Mouse (Mus musculus): ENCODE results near the gene St3gal6. TPM values are rescaled to one million over a fixed set of nuclear protein-coding genes. Genes with fewer than 3 reads are reported as not detected.
A peak's percentile ranks its signal among the peaks of the same experiment; 100 is the strongest.
"Not testable (repeated sequence)": the region's sequence is repeated elsewhere in the genome, so short reads cannot be mapped to it uniquely, and the experiment has no call there.

Gene St3gal6
- total and polyA plus RNA-seq, 3 experiments: 167 to 420 (median 240) TPM

- peaks cover 13 to 42% of the 10 kb centered on the region in 2 experiments for H3K4me1 ChIP-seq (ENCODE audit: control insufficient read depth in 1 of 2, insufficient read depth in 2 of 2)
- in situ Hi-C loops (cut with MboI; ENCODE audit: low pct_ligation_motif_present, low pct_unique_long_range_greater_than_20kb, low sequenced_read_pairs) (loop anchor here (5.0 kb wide), 1 partner anchor 160 kb away; no protein-coding TSS in a partner anchor), dilution Hi-C loops (cut with MboI; ENCODE audit: extremely low pct_ligation_motif_present, extremely low pct_unique_long_range_greater_than_20kb, low sequenced_read_pairs) (no loop called here)
- H3K36me3 ChIP-seq (replicated peaks in 1 of 2; ENCODE audit: control insufficient read depth in 1 of 2, insufficient read depth in 1 of 2, low read length in 1 of 2): peaks cover 13 to 37% of the 10 kb centered on the region in 2 experiments
- H3K79me2 ChIP-seq (replicated peaks; ENCODE audit: control insufficient read depth, extremely low read depth, insufficient read depth, poor library complexity, severe bottlenecking): no peaks in the 10 kb centered on the region
- H3K4me2 ChIP-seq (ENCODE audit: insufficient read depth, low read depth, poor library complexity, severe bottlenecking): no peak overlapping the region
- DNase-seq (ENCODE audit: extremely low read depth): no peak
- H3K9ac ChIP-seq (ENCODE audit: insufficient read depth, low read depth): no peak overlapping the region
- TF ChIP-seq EP300 (IDR thresholded peaks at IDR 0.05; ENCODE audit: low read length) (no peak), CTCF (conservative IDR thresholded peaks at IDR 0.05 in 1 of 2, IDR thresholded peaks at IDR 0.05 in 1 of 2; ENCODE audit: low read depth in 2 of 2, low read length in 2 of 2) (peak; percentile 48 to 79), RCOR1 (conservative IDR thresholded peaks at IDR 0.05; ENCODE audit: low read depth, low read length) (no peak), ELF1 (IDR thresholded peaks at IDR 0.05; ENCODE audit: low read depth, low read length) (no peak), ZNF384 (IDR thresholded peaks at IDR 0.05; ENCODE audit: low read depth, low read length) (peak; percentile 64), MAFK (IDR thresholded peaks at IDR 0.05; ENCODE audit: insufficient replicate concordance, low read length) (no peak), NELFE (IDR thresholded peaks at IDR 0.05; ENCODE audit: low read depth, low read length) (no peak), MEF2A (IDR thresholded peaks at IDR 0.05; ENCODE audit: borderline replicate concordance, low read depth, low read length) (no peak), E2F4 (IDR thresholded peaks at IDR 0.05; ENCODE audit: insufficient replicate concordance, low read depth, low read length) (no peak), ZKSCAN1 (IDR thresholded peaks at IDR 0.05; ENCODE audit: borderline replicate concordance, low read depth, low read length) (no peak), RAD21 (IDR thresholded peaks at IDR 0.05; ENCODE audit: low read depth, low read length) (peak; percentile 83), HCFC1 (IDR thresholded peaks at IDR 0.05; ENCODE audit: low read depth, low read length) (no peak), NRF1 (IDR thresholded peaks at IDR 0.05; ENCODE audit: low read depth, low read length) (no peak), ZC3H11A (IDR thresholded peaks at IDR 0.05; ENCODE audit: low read depth, low read length) (peak; percentile 90), MXI1 (IDR thresholded peaks at IDR 0.05; ENCODE audit: low read depth, low read length) (no peak), MAZ (IDR thresholded peaks at IDR 0.05; ENCODE audit: low read depth, low read length) (no peak), SMC3 (IDR thresholded peaks at IDR 0.05; ENCODE audit: low read depth, low read length) (peak; percentile 87)
- no peak overlapping the region for H3K27ac ChIP-seq (ENCODE audit: insufficient read depth, low read depth)
- H3K27me3 ChIP-seq (replicated peaks): no peaks in the 10 kb centered on the region
- no peak overlapping the region for H3K4me3 ChIP-seq (replicated peaks in 1 of 3; ENCODE audit: low read depth in 2 of 3, low read length in 2 of 3, poor library complexity in 1 of 3)
- no peaks in the 10 kb centered on the region for H3K9me3 ChIP-seq (replicated peaks; ENCODE audit: low read length)
Measured at GRCm38 (mm10) chr16:58461856-58462518, 62.1 kb downstream of the St3gal6 start.

GRCm38 (mm10) chr16:58460386-58460785 is 63.7 kb downstream of the St3gal6 start:
- H3K9ac ChIP-seq (ENCODE audit: insufficient read depth, low read depth): no peak overlapping the region
- dilution Hi-C loops (cut with MboI; ENCODE audit: extremely low pct_ligation_motif_present, extremely low pct_unique_long_range_greater_than_20kb, low sequenced_read_pairs) (no loop called here), in situ Hi-C loops (cut with MboI; ENCODE audit: low pct_ligation_motif_present, low pct_unique_long_range_greater_than_20kb, low sequenced_read_pairs) (loop anchor here (5.0 kb wide), 1 partner anchor 162 kb away; no protein-coding TSS in a partner anchor)
- H3K27me3 ChIP-seq (replicated peaks): no peaks in the 10 kb centered on the region
- peaks cover 12 to 33% of the 10 kb centered on the region in 2 experiments for H3K4me1 ChIP-seq (ENCODE audit: control insufficient read depth in 1 of 2, insufficient read depth in 2 of 2)
- H3K79me2 ChIP-seq (replicated peaks; ENCODE audit: control insufficient read depth, extremely low read depth, insufficient read depth, poor library complexity, severe bottlenecking): no peaks in the 10 kb centered on the region
- H3K4me3 ChIP-seq (replicated peaks in 1 of 3; ENCODE audit: low read depth in 2 of 3, low read length in 2 of 3, poor library complexity in 1 of 3): no peak overlapping the region
- no peak for DNase-seq (ENCODE audit: extremely low read depth)
- peaks cover 6 to 22% of the 10 kb centered on the region in 2 experiments for H3K36me3 ChIP-seq (replicated peaks in 1 of 2; ENCODE audit: control insufficient read depth in 1 of 2, insufficient read depth in 1 of 2, low read length in 1 of 2)
- no peaks in the 10 kb centered on the region for H3K9me3 ChIP-seq (replicated peaks; ENCODE audit: low read length)
- H3K27ac ChIP-seq (ENCODE audit: insufficient read depth, low read depth): no peak overlapping the region
- no peak for TF ChIP-seq JUND (conservative IDR thresholded peaks at IDR 0.05; ENCODE audit: low read depth, low read length)
- TF ChIP-seq IRF4 (IDR thresholded peaks at IDR 0.05; ENCODE audit: low read depth, low read length): no peak
- no peak for TF ChIP-seq USF1 (IDR thresholded peaks at IDR 0.05; ENCODE audit: low read depth, low read length)
- TF ChIP-seq ZC3H11A (IDR thresholded peaks at IDR 0.05; ENCODE audit: low read depth, low read length): no peak
- TF ChIP-seq NELFE (IDR thresholded peaks at IDR 0.05; ENCODE audit: low read depth, low read length): no peak
- no peak for TF ChIP-seq ETS1 (conservative IDR thresholded peaks at IDR 0.05; ENCODE audit: low read depth, low read length)
- no peak for TF ChIP-seq TCF12 (IDR thresholded peaks at IDR 0.05; ENCODE audit: low read depth, low read length)
- TF ChIP-seq MYC (IDR thresholded peaks at IDR 0.05; ENCODE audit: low read depth, low read length): no peak
- H3K4me2 ChIP-seq (ENCODE audit: insufficient read depth, low read depth, poor library complexity, severe bottlenecking): no peak overlapping the region

GRCm38 (mm10) chr16:58459966-58460365 is 64.1 kb downstream of the St3gal6 start:
- DNase-seq (ENCODE audit: extremely low read depth); H3K79me2 ChIP-seq (replicated peaks; ENCODE audit: control insufficient read depth, extremely low read depth, insufficient read depth, poor library complexity, severe bottlenecking); H3K4me2 ChIP-seq (ENCODE audit: insufficient read depth, low read depth, poor library complexity, severe bottlenecking); H3K9ac ChIP-seq (ENCODE audit: insufficient read depth, low read depth); H3K27ac ChIP-seq (ENCODE audit: insufficient read depth, low read depth); dilution Hi-C loops (cut with MboI; ENCODE audit: extremely low pct_ligation_motif_present, extremely low pct_unique_long_range_greater_than_20kb, low sequenced_read_pairs); H3K27me3 ChIP-seq (replicated peaks); H3K4me3 ChIP-seq (replicated peaks in 1 of 3; ENCODE audit: low read depth in 2 of 3, low read length in 2 of 3, poor library complexity in 1 of 3); H3K9me3 ChIP-seq (replicated peaks; ENCODE audit: low read length): not testable (repeated sequence)
- peaks cover 3 to 18% of the 10 kb centered on the region in 2 experiments for H3K36me3 ChIP-seq (replicated peaks in 1 of 2; ENCODE audit: control insufficient read depth in 1 of 2, insufficient read depth in 1 of 2, low read length in 1 of 2)
- H3K4me1 ChIP-seq (ENCODE audit: control insufficient read depth in 1 of 2, insufficient read depth in 2 of 2): peaks cover 8 to 33% of the 10 kb centered on the region in 2 experiments
- in situ Hi-C loops (cut with MboI; ENCODE audit: low pct_ligation_motif_present, low pct_unique_long_range_greater_than_20kb, low sequenced_read_pairs): loop anchor here (5.0 to 10.0 kb wide), 3 partner anchors 52 to 945 kb away; partner anchors contain the start of gene Gabrr3

All from CH12.LX (cell line).